Mouse (Mus musculus) spleen, adult 18-20 months (tissue): ENCODE data around the gene Tfb2m.

Source experiments
- DNase-seq, 2 experiments: peaks; one replicate each; pipeline ENCODE4 v3.0.0; 2022; ENCODE audit warnings: mixed read lengths in 2 of 2

Gene Tfb2m

DNA sequence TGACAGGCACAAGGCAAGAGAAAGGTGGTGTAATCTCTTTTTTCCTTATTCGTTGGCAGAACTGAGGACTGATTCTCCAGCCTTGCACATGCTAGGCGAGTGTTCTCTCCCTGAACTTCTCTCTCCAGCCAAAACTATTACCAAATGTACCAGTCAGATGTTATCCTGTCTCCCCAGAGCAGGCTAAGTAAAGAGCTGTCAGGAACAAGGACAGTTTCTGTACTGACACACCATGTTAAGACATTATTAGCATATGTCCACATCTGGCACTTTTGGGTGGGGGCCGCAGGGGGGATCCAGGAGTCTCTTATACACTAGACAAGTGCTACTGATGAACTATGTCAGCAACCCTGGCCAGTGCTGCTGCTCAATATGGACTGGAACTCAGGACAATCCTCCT, 10.9 kb upstream of the Tfb2m start:
- no peak for DNase-seq

DNA sequence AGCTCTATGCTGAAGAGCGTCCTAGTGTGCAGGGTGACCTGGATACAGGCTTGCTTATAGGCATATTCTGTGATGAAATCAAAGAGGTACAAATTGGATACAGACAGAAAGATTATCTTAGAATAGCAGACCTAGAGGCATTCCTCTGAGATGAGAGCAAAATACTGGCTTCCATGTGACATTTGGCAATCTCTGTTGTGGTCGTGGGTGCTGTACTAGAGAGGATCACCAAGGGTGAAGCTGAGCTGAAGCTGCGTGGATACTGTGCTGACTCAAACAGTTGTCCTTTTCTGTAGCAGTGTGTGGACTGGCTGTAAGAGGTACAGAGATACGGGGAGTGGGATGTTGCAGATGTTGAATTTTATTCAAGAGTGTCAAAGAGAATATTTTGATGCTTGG, 7.9 kb upstream of the Tfb2m start:
- DNase-seq: no peak

DNA sequence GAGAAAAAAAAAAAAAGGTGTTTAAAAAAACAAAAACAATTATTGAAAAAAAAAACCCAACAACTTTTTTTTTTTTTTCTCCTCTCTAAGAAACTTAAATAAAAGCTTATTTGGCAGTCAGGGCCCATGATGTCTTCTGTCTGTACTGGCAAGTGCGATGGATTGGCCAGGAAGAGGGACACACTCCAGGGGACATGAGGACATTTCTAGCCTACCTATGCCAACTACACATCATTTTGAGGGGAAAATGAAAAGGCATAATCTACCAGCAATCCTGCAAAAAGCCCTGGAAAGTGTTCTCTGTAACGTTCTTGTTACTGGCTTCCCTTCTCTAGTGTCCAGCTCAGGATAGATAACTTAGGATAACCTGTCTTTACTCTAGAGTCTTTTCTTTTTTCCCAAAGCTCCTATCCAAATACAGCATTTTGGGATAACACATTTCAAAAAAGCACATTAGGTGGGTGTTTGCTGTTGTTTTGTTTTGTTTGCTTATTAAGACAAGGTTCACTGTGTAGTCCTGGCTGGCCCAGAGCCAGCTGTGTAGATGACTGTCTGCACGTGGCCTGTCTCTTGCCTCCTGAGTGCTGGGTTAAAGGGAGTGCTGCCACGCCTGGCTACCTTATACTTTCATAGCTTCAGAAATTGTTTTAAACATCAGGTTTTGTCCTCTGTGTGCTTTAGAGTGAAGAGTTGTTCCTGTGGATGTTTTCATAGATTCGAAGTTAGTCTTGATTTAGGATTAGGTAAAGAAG, 7.3 kb upstream of the Tfb2m start:
- DNase-seq: no peak

DNA sequence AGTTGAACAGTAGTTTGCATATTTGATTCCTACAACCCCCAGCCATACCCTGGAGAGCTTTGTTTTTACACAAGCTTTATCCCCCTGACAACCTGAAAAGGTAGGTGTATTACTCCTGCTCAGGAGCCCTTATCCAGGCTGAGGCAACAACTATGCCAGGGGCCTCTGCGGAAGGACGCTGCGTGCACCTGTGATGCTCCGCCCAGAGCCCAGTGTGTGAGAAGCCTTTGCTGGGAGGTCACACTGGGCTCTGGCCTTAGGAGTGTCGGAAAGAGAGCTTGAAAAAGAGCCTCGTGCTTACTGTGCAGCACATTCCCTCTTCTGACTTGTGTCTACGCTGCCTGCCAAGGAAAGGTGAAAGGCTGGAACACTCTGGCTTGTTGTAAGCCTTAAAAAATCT, 6.7 kb upstream of the Tfb2m start:
- no peak for DNase-seq

DNA sequence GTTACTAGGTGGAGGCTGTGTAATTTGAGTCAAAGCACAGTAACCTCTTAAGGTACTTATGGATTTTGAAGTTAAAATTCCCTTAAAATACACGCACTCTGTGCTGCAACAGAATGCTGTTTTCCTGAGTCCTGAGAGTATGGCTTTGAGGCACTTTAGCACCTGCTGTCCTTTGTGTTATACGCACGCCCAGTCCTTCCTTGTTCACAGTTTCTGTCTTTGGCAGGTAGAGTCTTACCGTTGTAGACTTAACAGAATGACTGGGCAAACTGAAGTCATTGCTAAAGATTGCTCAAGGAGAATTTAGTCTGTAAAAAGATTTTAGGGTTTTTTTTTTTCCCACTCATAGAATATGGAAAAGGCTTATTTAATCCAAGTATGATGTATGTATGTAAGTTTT, 5.9 kb upstream of the Tfb2m start:
- no peak for DNase-seq

DNA sequence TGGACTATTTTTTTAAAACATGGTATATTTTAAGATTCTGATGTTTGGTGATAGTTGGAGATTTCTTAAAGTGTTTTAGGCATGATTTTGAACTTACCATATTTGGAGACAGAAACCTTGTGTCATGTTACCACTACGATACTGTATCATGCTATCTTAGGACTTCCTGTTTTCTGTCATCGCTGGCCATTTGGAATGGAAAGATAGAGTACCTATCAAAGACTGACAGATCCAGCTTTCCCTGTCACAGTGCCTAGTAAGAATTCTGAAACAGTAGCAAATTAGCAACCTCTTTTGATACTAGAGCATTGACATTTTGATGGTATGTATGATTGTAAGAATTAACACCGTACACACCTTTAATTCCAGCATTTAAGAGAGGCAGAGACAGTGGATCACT, 5.3 kb upstream of the Tfb2m start:
- DNase-seq: no peak

DNA sequence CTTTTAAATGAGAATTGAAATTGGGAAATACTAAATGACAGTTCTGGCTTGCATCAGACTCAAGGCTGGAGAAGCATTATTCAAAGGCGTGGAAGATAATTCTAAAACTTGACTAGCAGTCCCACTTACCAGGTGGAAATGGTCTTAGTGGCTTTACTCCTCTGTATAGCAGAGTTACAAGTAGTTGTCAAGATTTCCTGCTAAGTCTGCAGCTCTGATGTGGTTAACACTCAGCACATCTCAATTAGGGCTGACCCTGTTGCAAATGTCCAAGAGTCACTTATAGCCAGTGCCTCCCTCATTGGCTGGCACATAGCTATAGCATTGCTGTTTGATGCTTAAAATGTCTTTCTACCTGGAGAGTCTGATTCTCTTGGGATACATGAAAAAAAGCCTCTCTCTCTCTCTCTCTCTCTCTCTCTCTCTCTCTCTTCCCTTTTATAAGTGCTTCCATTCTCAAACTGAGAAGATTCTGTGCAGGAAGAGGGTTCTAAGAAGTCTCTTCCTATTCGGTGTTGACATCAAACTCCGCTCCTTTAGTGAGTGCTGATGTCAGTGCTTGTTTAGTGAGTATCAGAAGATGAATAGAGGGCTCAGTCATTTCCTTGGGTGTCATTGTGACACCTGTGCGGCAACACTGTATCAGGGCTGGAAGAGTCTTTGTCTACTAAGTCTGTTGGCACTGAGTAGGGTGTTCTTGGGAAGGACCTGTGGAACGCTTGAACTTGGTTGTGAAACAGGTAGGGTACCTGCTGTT, 3.1 kb upstream of the Tfb2m start:
- DNase-seq: no peak

DNA sequence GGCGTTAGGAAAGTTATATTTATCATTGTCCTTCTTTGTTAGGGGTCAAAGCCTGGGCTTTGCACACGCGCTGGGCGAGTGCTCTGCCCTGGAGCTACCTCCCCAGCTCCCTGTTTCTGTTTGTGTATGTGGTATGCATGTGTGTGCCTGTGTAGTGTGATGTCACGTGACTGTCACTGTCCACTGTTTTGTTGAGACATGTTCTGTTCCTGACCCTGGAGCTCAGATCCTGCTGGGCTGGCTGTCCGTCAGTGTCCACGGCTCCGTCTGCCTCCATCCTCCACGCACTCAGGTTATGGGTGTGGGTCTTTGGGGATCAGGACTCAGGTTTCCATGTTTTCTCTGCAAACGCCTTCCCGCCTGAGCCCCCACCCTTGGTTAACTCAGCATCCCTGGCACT, 2.2 kb upstream of the Tfb2m start:
- DNase-seq: no peak

DNA sequence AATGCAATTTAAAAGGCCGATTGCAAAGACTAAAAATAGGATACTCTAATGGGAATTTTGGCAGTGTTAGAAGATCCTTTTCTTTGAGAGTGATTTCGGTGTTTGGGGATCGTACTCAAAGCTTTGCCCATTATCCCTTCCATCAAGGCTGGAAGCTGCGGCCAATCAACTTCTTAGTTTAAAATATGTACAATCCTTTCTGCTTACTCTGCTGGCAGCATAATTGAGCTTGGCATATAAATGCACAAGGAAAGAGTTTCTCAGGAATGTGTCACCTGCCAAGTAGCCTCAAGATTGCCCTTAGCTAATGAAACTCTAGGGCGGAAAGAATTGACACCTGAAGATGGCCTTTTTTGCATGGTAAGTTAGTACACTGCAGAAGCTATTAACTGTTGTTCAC, 1.1 kb upstream of the Tfb2m start:
- no peak for DNase-seq

DNA sequence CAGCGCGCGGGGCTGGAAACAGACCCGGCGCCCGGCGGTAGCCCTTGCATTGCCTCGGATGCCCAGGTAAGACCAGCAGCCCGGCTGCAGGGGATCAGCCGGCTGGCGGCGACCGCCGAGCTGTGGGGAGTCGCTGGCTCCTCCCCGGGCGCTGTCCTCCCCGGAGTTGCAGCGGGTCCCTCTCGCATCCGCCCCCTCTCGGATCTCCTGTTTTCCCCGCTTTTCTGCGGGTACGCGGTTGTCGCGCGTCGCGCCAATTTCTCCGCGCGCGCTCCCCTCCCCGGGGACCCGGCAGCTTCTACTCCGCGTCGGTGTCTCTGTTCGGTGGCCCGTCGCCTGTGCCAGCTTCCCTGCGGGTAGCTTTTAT, 467 bp upstream of the Tfb2m start:
- DNase-seq: no peak

DNA sequence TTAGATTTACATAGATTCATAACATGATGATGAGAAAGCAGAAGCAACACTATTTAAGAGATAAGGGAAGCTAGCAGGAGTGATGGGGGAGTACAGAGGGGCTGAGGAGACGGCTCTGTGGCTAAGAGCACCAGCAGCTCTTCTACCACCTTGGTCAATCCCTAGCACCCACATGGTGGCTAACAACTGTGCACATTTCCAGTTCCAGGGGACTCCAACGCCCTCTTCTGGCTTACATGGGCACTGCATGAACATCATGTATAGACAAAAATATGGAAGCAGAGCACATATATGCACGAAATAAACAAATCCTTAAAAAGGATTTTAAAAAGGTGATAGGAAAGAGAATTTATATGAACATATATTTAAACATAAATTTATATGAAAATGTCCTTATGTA, 4.6 kb downstream of the Tfb2m start:
- DNase-seq: no peak

DNA sequence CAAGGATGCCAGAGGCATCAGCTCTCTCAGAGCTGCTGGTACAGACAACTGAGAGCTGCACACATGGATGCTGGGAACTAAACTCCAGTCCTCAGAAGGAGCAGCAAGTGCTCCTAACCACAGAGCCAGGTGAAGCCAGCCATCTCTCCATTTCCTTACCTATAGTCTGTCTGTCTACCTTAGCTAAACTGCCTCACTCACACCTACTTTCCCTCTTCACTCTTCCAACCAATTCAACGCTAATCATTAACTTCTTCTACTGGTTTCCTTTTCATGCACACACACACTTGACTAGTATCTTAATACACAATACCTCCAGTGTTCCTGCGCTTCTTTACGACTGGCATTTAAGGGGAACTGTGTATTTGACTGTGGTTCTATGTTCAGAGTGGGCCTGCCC, 6.2 kb downstream of the Tfb2m start:
- no peak for DNase-seq

DNA sequence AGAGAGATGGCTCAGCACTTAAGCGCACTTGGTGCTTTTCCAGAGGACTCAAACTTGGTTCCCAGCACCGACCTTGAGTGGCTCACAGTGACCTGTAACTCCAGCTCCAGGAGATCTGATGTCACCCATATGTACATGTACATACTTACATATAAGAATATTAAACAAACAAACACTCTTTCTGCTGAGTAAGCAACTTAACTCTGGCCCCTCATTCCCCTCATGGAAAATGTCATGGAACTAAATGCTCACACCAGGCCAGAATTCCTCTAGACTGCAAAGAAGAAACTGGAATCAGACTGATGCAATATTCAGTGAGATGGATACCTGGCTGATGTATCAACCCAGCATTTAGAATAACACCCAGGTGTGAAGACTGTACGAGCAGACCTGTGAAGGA, 7.0 kb downstream of the Tfb2m start:
- DNase-seq: no peak

DNA sequence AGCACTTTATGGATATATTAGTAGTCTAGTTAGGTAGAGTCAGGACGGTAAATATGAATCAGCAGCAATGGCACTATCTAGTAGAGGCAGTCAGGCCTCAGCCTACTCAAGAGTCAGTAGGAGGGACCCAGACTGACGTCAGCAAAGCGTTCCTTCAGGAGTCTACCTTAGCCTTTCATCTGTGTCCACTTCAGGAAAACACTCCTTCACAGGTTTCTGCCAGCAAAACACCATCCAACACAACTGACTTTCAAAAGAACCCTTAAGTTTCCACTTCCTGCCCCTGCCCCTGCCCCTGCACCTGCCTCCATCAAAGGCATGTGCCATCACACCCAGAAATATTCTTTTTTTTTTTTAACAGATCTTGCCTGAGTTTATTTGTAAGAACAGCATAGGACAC, 26.2 kb downstream of the Tfb2m start:
- DNase-seq: no peak

DNA sequence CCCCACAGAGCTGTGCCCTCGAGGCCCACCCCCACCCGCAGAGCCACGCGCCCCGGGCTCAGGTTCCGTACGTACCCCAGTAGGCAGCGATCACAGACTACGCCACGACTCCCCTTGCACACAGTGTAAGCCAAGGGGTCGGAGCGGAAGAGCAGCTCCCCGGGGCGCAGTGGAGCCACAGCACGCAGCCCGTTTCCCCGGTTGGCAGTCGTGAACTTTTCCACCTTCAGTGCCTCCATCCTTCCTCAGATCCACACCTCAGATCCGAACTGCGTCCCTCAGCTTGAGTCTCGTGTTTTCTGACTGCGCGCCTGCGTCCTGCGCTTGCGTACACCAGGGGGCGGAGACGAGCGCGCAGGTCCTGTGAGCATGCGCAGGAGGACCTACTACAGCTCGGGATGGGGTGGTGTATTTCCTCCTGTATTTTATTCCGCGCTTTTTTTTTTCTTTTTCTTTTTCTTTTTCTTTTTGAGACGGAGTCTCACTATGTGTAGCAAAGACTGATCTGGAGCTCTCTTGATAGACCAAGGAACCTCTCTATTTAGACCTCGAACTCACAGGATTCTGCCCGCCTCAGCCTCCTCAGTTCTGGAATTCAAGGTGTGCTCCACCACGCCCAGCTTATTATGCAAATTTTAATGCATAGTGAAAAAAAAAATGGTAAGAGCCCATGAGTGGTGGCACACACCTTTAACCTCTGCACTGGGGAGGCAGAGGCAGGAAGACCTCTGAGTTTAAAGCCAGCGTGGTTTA, 28.2 kb downstream of the Tfb2m start, which contains the start of gene Smyd3:
Smyd3 (minus strand) TSS at position 329 of the 753 bp plus-strand sequence.
- DNase-seq: peak; percentile 74 to 85

DNA sequence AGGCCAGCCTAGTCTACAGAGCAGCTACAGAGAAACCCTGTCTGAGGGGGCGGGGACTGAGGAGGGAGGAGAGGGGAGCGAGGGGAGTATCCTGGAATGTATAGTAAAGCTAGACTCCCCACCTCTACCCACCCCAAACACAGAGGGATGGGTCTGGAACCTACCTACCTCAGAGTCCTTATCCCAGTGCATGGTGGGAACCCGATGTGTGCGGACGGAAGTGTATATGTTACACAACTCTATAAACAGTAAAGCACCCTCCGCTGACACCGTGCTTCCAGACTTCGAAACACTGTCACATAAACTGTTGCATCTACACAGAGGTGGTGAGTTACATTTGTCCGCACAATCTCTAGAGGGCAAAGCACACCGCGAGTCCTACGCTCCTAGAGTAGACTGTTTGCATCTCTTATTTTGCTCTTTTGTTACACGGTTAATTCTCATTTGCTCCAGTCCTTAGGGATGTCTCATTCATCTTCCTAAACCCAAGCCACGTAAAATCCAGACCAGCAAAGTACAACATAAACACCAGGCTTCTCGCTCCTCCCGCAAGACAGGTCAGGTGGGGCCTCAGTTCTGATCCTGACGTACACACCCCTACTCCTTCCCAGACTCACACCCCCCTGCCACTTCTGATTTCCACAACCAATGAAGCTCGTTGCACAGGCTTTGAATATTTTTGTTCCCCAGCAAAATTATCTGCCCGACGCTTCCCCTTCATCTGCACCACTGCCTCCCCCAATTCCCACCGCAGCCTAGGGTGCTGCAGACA, 28.9 kb downstream of the Tfb2m start:
- peak in 1 of 2 experiments; percentile 22 for DNase-seq

DNA sequence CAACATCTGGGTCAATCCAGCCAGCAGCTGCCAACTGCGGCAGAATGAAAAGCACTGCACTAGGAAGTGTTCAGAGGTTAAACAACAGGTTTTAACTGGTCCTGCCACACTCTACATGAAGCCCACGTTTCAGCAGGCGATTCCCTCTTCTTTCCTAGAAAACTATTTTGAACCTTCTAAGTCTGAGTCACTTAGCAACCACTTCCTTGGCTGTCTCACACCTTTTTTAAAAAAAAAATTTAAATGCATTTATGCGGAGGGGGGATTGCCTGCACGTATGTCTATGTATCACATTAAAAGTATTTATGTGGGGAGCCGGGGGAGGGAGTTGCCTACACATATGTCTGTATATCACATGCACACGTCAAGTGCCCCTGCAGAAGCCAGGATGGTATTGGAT, 34.2 kb downstream of the Tfb2m start:
- DNase-seq: no peak

DNA sequence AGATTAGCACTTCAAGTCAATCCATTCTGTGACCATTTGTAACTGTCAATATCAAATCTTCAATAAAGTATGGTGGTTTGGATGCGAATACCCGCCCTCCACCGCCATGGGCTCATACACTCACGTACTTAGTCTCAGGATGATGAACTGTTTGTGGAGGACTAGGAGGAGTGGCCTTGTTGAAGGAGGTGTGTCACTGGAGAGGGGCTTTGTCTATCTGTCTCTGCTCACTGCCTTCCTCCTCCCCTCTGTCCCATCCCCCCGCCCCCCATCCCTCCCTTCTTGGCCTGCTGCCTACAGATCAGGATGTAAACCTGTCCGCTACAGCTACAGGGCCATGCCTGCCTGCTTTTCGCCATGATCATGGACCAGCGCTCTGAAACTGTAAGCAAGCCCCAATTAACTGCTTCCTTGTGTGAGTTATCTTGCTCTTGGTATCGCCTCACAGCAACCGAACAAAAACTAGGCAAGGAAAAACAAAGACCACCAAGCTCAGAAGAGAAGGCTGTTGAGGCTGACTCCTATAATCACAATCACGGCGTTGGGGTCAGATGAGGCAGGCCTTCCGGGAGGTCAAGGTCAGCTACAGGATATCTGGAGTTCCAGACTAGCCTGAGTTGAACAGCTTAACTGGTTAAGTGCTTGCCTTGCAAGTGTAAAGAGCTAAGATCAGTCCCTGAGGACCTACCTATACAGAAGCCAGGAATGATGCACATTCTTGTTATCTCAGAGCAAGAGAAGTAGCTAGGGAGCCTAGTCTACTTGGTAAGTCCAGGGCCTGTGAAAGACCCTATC, 35.3 kb downstream of the Tfb2m start:
- no peak for DNase-seq

DNA sequence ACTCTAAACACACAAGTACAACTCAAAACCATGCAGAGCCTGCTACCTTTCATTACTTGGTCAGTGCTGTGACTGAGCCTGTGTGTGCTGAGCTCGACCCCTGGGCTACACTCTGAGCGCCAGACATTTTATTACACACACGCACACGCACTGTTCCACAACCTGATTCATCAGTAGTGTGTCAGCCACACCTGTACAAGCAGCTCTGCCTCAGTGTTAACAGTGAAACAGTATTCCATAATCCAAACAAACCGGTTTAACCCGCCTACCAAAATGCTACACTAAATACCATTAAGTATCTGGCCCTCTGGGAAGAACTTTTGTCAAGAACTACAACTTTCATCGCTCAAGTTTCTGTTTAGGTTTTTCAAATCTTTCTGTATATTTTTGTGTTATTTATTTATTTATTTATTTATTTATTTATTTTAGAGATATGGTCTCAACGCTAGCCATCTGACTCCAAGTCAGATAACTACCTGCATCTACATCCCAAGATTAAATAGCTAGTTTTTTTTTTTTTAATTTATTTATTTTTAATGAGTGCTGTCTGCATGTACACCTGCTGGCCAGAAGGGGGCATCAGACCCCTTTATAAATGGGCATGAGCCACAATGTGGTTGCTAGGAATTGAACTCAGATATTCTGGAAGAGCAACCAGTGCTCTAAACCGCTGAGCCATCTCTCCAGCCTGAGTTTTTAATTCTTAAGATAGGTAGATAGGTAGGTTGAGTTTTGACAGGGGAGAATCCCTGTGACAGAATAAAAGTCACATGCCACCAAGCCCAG, 39.3 kb downstream of the Tfb2m start:
- DNase-seq: peak in 1 of 2 experiments; percentile 15

DNA sequence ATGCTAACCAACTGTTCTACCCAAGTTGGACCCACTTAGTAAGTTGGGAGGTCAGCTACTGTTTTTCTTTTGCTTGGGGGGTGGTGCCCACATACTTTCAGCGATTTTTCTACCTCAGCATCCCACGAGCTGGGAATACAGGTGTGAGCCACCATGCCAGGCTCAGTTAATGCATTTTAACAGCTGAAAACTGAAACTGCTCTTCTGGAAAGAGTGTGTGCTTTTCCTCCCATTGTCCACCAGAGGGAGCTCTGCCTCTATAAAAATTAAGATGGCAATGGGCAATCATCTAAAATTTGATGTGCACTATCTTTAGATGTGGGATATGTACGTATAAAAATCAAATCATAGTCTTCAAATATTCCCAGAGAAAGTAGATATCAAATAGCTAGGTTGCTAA, 43.5 kb downstream of the Tfb2m start:
- DNase-seq: no peak

DNA sequence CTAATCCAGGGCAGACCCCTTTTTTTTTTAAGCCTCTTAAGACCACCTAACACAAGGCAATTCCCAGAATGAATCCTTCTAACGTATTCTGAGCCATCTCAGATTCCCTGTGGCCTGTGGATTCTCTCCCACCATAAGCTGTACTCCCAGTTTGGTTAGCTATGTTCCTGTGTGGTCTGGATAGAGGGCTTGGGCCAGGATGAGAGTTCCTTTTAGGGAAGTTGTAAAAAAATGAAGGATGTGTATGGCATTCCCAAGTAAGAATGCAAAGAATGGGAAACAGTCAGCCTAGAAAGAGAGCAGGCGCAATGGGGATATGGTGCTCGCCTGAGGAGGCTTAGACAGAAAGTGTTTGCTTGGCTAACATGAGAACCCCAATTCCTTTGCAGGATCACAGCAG, 46.8 kb downstream of the Tfb2m start:
- no peak for DNase-seq
